Mouse (Mus musculus) CH12.LX (cell line): ENCODE measurements around the gene Fam162a. TPM values are rescaled to one million over a fixed set of nuclear protein-coding genes. Genes with fewer than 3 reads are reported as not detected.

Experiments
- DNase-seq: peaks from one replicate; pipeline ENCODE4 v3.0.0-alpha.2; 2013; ENCODE audit errors: extremely low read depth
- H3K27ac ChIP-seq: 2 replicates; pipeline ENCODE4 v1.5.1; 2012; ENCODE audit warnings: low read depth, mild to moderate bottlenecking, control low read depth, moderate library complexity; ENCODE audit not compliant: insufficient read depth
- H3K27me3 ChIP-seq: replicated peaks from 2 replicates; pipeline ENCODE3; 2012; ENCODE audit warnings: inconsistent platforms
- H3K36me3 ChIP-seq, 2 experiments: replicated peaks in 1 of 2; 2 replicates each; pipeline versions ENCODE3 to v1.6.1; 2012; ENCODE audit warnings: inconsistent platforms in 1 of 2, low read length in 1 of 2, mild to moderate bottlenecking in 1 of 2, mixed read lengths in 1 of 2, moderate library complexity in 1 of 2; ENCODE audit not compliant: control insufficient read depth in 1 of 2, insufficient read depth in 1 of 2
- H3K4me1 ChIP-seq, 2 experiments: 2 replicates each; pipeline ENCODE4 v1.6.1; 2012; ENCODE audit warnings: inconsistent platforms in 1 of 2, moderate library complexity in 1 of 2; ENCODE audit not compliant: insufficient read depth in 2 of 2, control insufficient read depth in 1 of 2
- H3K4me2 ChIP-seq: 2 replicates; pipeline ENCODE4 v1.6.1; 2012; ENCODE audit warnings: low read depth, mild to moderate bottlenecking, control low read depth; ENCODE audit not compliant: poor library complexity, insufficient read depth, severe bottlenecking
- H3K4me3 ChIP-seq, 3 experiments: fragments of 150-350 bp in 1 of 3; sonication (generic) in 1 of 3; replicated peaks in 1 of 3; 2 replicates each; pipeline versions ENCODE3 to v1.5.1; 2011 to 2012; ENCODE audit warnings: low read depth in 2 of 3, low read length in 2 of 3, mild to moderate bottlenecking in 2 of 3, moderate library complexity in 2 of 3, control low read depth in 1 of 3, improper control_type of control experiment in 1 of 3, inconsistent platforms in 1 of 3, mixed read lengths in 1 of 3; ENCODE audit not compliant: poor library complexity in 1 of 3
- H3K79me2 ChIP-seq: replicated peaks from 2 replicates; pipeline ENCODE4 v1.6.1; 2012; ENCODE audit warnings: mild to moderate bottlenecking, moderate library complexity; ENCODE audit not compliant: control insufficient read depth, poor library complexity, insufficient read depth, severe bottlenecking; ENCODE audit errors: extremely low read depth
- H3K9ac ChIP-seq: 2 replicates; pipeline ENCODE4 v1.6.1; 2012; ENCODE audit warnings: low read depth, mild to moderate bottlenecking, control low read depth, moderate library complexity; ENCODE audit not compliant: insufficient read depth
- H3K9me3 ChIP-seq: replicated peaks from 2 replicates; pipeline ENCODE3; 2012; ENCODE audit warnings: low read length, inconsistent platforms, mixed read lengths
- CHD1 ChIP-seq: IDR thresholded peaks from 2 replicates; pipeline ENCODE4 v1.6.1; 2012; ENCODE audit warnings: low read depth, low read length, improper control_type of control experiment, inconsistent platforms
- CTCF ChIP-seq, 2 experiments: IDR thresholded peaks in 1 of 2; conservative IDR thresholded peaks in 1 of 2; 2 replicates each; pipeline ENCODE4 v1.5.1; 2011 to 2012; ENCODE audit warnings: low read depth in 2 of 2, low read length in 2 of 2, improper control_type of control experiment in 1 of 2, inconsistent platforms in 1 of 2, mild to moderate bottlenecking in 1 of 2, moderate library complexity in 1 of 2
- ELF1 ChIP-seq: IDR thresholded peaks from 2 replicates; pipeline ENCODE4 v1.6.1; 2014; ENCODE audit warnings: low read depth, mild to moderate bottlenecking, inconsistent platforms, low read length, improper control_type of control experiment
- ETS1 ChIP-seq: conservative IDR thresholded peaks from 2 replicates; pipeline ENCODE4 v1.6.1; 2012; ENCODE audit warnings: low read depth, mild to moderate bottlenecking, inconsistent platforms, low read length, improper control_type of control experiment, moderate library complexity
- GABPA ChIP-seq: IDR thresholded peaks from 2 replicates; pipeline ENCODE4 v1.6.1; 2012; ENCODE audit warnings: low read depth, low read length, improper control_type of control experiment, inconsistent platforms; ENCODE audit not compliant: insufficient replicate concordance
- JUN ChIP-seq: IDR thresholded peaks from 2 replicates; pipeline ENCODE4 v1.6.1; 2011; ENCODE audit warnings: low read depth, mild to moderate bottlenecking, low read length, improper control_type of control experiment, moderate library complexity; ENCODE audit not compliant: insufficient read depth
- KAT2A ChIP-seq: IDR thresholded peaks from 2 replicates; pipeline ENCODE4 v1.6.1; 2012; ENCODE audit warnings: low read length, improper control_type of control experiment, inconsistent platforms; ENCODE audit not compliant: insufficient replicate concordance
- MAFK ChIP-seq: IDR thresholded peaks from 2 replicates; pipeline ENCODE4 v1.6.1; 2011; ENCODE audit warnings: low read length, improper control_type of control experiment; ENCODE audit not compliant: insufficient replicate concordance
- MXI1 ChIP-seq: IDR thresholded peaks from 2 replicates; pipeline ENCODE4 v1.6.1; 2011; ENCODE audit warnings: mild to moderate bottlenecking, low read depth, low read length, improper control_type of control experiment
- PAX5 ChIP-seq: IDR thresholded peaks from 2 replicates; pipeline ENCODE4 v1.6.1; 2012; ENCODE audit warnings: low read length, inconsistent platforms, mixed read lengths
- POLR2A ChIP-seq: IDR thresholded peaks from 2 replicates; pipeline ENCODE4 v1.6.1; 2011; ENCODE audit warnings: low read depth, mild to moderate bottlenecking, improper control_type of control experiment, low read length
- POLR2AphosphoS2 ChIP-seq: IDR thresholded peaks from 2 replicates; pipeline ENCODE4 v1.6.1; 2011; ENCODE audit warnings: low read depth, low read length, improper control_type of control experiment
- RAD21 ChIP-seq: IDR thresholded peaks from 2 replicates; pipeline ENCODE4 v1.6.1; 2011; ENCODE audit warnings: low read depth, mild to moderate bottlenecking, low read length, improper control_type of control experiment, moderate library complexity
- SIN3A ChIP-seq: IDR thresholded peaks from 2 replicates; pipeline ENCODE4 v1.6.1; 2012; ENCODE audit warnings: low read length, improper control_type of control experiment, inconsistent platforms
- SMC3 ChIP-seq: IDR thresholded peaks from 2 replicates; pipeline ENCODE4 v1.6.1; 2011; ENCODE audit warnings: low read depth, low read length, improper control_type of control experiment
- TBP ChIP-seq: conservative IDR thresholded peaks from 2 replicates; pipeline ENCODE4 v1.6.1; 2011; ENCODE audit warnings: low read depth, low read length, improper control_type of control experiment
- TCF12 ChIP-seq: IDR thresholded peaks from 2 replicates; pipeline ENCODE4 v1.6.1; 2014; ENCODE audit warnings: low read depth, mild to moderate bottlenecking, inconsistent platforms, low read length, improper control_type of control experiment
- USF1 ChIP-seq: IDR thresholded peaks from 2 replicates; pipeline ENCODE4 v1.6.1; 2014; ENCODE audit warnings: low read depth, mild to moderate bottlenecking, inconsistent platforms, low read length, improper control_type of control experiment
- ZMIZ1 ChIP-seq: IDR thresholded peaks from 2 replicates; pipeline ENCODE4 v1.6.1; 2012; ENCODE audit warnings: low read depth, mild to moderate bottlenecking, inconsistent platforms, low read length, improper control_type of control experiment
- dilution Hi-C: fragments of 300-500 bp; cut with MboI; formaldehyde crosslinking; loops from 2 replicates; pipeline ENCODE4 v1.14.3; 2020; ENCODE audit warnings: low sequenced_read_pairs; ENCODE audit not compliant: extremely low pct_unique_long_range_greater_than_20kb, extremely low pct_ligation_motif_present
- in situ Hi-C: fragments of 300-500 bp; cut with MboI; formaldehyde crosslinking; loops from 3 replicates; pipeline ENCODE4 v1.14.3; 2019; ENCODE audit warnings: low sequenced_read_pairs, low pct_ligation_motif_present, low pct_unique_long_range_greater_than_20kb, mixed read lengths
- polyA plus RNA-seq: library from polyadenylated mRNA; unstranded; fragments of >175 nt; gene quantifications from 2 replicates; pipeline ENCODE4 v1.2.1, GENCODE M21; 2012; ENCODE audit warnings: low read depth; ENCODE audit not compliant: insufficient read length
- total RNA-seq, 2 experiments: library from RNA; depleted of rRNA; stranded (reverse); fragments of 300-350 nt in 1 of 2; fragments of >200 nt in 1 of 2; gene quantifications; 2 replicates each; pipeline ENCODE4 v1.2.3; 2012 to 2014

Fam162a gene
- total and polyA plus RNA-seq, 3 experiments, result 172 to 419 (median 369) TPM

- in situ Hi-C loops (no loop called here), dilution Hi-C loops (no loop called here)
- H3K4me2 ChIP-seq, result no peak overlapping the region
- H3K36me3 ChIP-seq, result peaks cover 0 to 71% of the 10 kb centered on the region in 2 experiments
- no peak overlapping the region for H3K4me3 ChIP-seq
- H3K9ac ChIP-seq, result no peak overlapping the region
- no peak overlapping the region for H3K27ac ChIP-seq
- DNase-seq, result no peak
- TF ChIP-seq CTCF (conservative IDR thresholded peaks at IDR 0.05 in 1 of 2, IDR thresholded peaks at IDR 0.05 in 1 of 2; ENCODE audit: low read depth in 2 of 2, low read length in 2 of 2) (no peak), SIN3A (no peak), KAT2A (no peak), MXI1 (no peak), ZMIZ1 (no peak), TBP (no peak)
- H3K4me1 ChIP-seq, result peaks cover 3 to 22% of the 10 kb centered on the region in 2 experiments; a peak in 2 of 4 replicates
- H3K79me2 ChIP-seq, result no peaks in the 10 kb centered on the region
- H3K27me3 ChIP-seq, result no peaks in the 10 kb centered on the region
- H3K9me3 ChIP-seq, result no peaks in the 10 kb centered on the region
These were observed 13.4 kb downstream of the Fam162a start for GRCm38 (mm10) chr16:36057933-36058475.

GRCm38 (mm10) chr16:36056416-36056815 is 15.0 kb downstream of the Fam162a start:
- Histone ChIP-seq H3K79me2 (no peaks in the 10 kb centered on the region), H3K27me3 (no peaks in the 10 kb centered on the region), H3K4me2 (no peak overlapping the region), H3K4me1 (peaks cover 3 to 22% of the 10 kb centered on the region in 2 experiments; a peak in 2 of 4 replicates), H3K27ac (no peak overlapping the region), H3K9ac (no peak overlapping the region), H3K36me3 (peaks cover 7 to 76% of the 10 kb centered on the region in 2 experiments), H3K4me3 (no peak overlapping the region), H3K9me3 (no peaks in the 10 kb centered on the region)
- TF ChIP-seq USF1 (no peak), RAD21 (no peak), ELF1 (no peak), CTCF (conservative IDR thresholded peaks at IDR 0.05 in 1 of 2, IDR thresholded peaks at IDR 0.05 in 1 of 2; ENCODE audit: low read depth in 2 of 2, low read length in 2 of 2) (no peak), TCF12 (no peak), POLR2AphosphoS2 (no peak), JUN (no peak), TBP (no peak), MAFK (no peak), GABPA (no peak), PAX5 (no peak), SMC3 (no peak), CHD1 (no peak), POLR2A (no peak), ETS1 (no peak)
- in situ Hi-C loops, result no loop called here
- dilution Hi-C loops, result no loop called here
- DNase-seq, result no peak
